Mouse (Mus musculus): ENCODE measurements around the gene Stambpl1. TPM values are rescaled to one million over a fixed set of nuclear protein-coding genes. Genes with fewer than 3 reads are reported as not detected.

Gene Stambpl1
- polyA plus RNA-seq, 1 experiment from 2014 or later, result 4.0 TPM

DNA sequence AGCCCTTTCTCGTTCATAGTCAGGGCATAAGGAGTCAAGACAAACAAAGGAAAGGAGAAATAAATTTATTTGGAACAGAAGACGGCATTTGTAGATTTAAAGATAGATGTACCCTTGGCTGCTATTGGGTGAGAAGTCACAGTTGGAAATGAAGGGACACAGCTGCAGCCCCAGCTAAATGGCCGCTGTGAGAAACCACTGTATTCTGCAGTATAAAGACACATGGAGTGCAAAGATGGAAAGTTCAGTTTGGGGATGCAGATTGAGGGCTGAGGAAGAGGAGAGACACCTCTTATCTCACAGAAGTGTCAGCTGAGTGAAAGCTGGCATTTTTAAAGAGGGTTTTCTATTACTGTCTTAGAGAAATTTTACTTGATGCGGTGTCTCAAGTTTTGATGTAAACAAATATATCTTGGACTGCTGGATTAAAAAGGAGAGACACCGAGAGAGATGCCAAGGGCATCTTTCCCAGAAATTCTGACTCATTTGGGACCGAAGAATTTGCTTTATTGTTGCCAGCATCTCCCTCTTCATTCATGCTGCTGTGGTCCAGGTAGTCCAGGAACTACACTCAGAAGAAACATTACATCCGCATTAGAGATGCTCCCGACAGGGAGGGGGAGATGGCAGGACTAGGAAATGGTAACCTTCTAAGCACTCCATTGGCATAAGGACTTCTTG lies 14.9 kb downstream of the Stambpl1 start:
- Histone ChIP-seq H3K9ac (ENCODE audit: low read length) (no peak overlapping the region), H3K4me1 (ENCODE audit: control insufficient read depth, insufficient read depth, low read length) (no peaks in the 10 kb centered on the region), H3K27me3 (ENCODE audit: control insufficient read depth, insufficient read depth, low read length) (no peaks in the 10 kb centered on the region), H3K27ac (ENCODE audit: low read depth, low read length) (no peak overlapping the region), H3K9me3 (ENCODE audit: control insufficient read depth, low read length) (no peaks in the 10 kb centered on the region), H3K4me3 (ENCODE audit: low read depth, low read length) (no peak overlapping the region), H3K4me2 (ENCODE audit: low read depth) (no peak overlapping the region), H3K36me3 (ENCODE audit: control insufficient read depth, insufficient read depth, low read length) (no peaks in the 10 kb centered on the region)
- 92% methylated on average over 8 of the region's 8 CpGs for WGBS
- ATAC-seq (ENCODE audit: insufficient read depth, low FRiP score, low TSS enrichment) (no peak), DNase-seq (ENCODE audit: low spot score) (no peak)

DNA sequence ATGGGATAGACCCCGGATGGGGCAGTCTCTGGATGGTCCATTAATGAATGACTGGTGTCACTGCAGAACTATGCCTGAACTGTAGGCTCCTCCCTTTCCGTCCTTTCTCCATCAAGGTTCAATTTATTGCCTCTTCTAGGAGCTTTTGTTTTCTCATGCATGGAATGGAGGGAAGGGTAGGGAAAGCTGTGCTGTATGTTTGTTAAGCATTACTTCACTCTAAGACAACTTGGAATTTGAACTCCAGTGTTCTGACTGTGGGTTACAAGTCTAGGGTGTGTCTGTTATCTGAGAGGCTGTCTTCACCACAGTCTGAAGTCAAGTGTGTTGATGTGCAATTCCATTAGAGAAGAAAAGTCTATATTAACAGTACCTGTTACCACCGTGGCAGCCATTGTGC lies 17.0 kb downstream of the Stambpl1 start:
- no peak for DNase-seq (ENCODE audit: low spot score)
- Histone ChIP-seq H3K4me3 (ENCODE audit: low read depth, low read length) (no peak overlapping the region), H3K4me1 (ENCODE audit: control insufficient read depth, insufficient read depth, low read length) (no peaks in the 10 kb centered on the region), H3K4me2 (ENCODE audit: low read depth) (no peak overlapping the region), H3K36me3 (ENCODE audit: control insufficient read depth, insufficient read depth, low read length) (no peaks in the 10 kb centered on the region), H3K9ac (ENCODE audit: low read length) (no peak overlapping the region), H3K9me3 (ENCODE audit: control insufficient read depth, low read length) (no peaks in the 10 kb centered on the region), H3K27me3 (ENCODE audit: control insufficient read depth, insufficient read depth, low read length) (no peaks in the 10 kb centered on the region), H3K27ac (ENCODE audit: low read depth, low read length) (no peak overlapping the region)
- no peak for ATAC-seq (ENCODE audit: insufficient read depth, low FRiP score, low TSS enrichment)
- WGBS, result 73% methylated on average over 3 of the region's 3 CpGs

- 80% methylated on average over 8 of the region's 8 CpGs for WGBS
- ATAC-seq (ENCODE audit: insufficient read depth, low FRiP score, low TSS enrichment), result no peak
These were observed 18.0 kb downstream of the Stambpl1 start for GRCm38 (mm10) chr19:34209930-34210581.

DNA sequence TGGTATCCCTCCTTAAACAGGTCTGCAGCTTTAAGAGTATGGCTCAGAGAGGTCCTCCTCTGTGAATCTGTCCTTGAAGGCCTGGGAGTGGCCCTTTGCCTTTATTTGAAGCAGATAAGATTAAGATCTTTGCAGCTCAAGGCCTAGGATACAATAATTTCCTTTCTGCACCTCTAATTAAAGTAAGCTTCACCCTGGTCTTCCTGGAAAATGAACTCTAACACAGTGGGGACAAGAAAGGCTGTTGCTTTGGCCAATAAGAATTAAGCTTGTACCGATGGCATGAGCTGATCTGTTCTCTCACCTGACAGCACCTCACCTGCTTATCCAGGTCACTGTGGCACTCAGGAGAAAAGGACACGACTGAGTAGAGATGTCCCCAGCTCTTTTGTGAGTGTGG lies 18.8 kb downstream of the Stambpl1 start:
- 72% methylated on average over 2 of the region's 2 CpGs for WGBS
- H3K9ac ChIP-seq (ENCODE audit: low read length), result no peak overlapping the region
- H3K4me1 ChIP-seq (ENCODE audit: control insufficient read depth, insufficient read depth, low read length), result no peaks in the 10 kb centered on the region
- DNase-seq (ENCODE audit: low spot score), result no peak
- H3K9me3 ChIP-seq (ENCODE audit: control insufficient read depth, low read length), result no peaks in the 10 kb centered on the region
- no peak for ATAC-seq (ENCODE audit: insufficient read depth, low FRiP score, low TSS enrichment)
- no peaks in the 10 kb centered on the region for H3K27me3 ChIP-seq (ENCODE audit: control insufficient read depth, insufficient read depth, low read length)
- H3K4me3 ChIP-seq (ENCODE audit: low read depth, low read length), result no peak overlapping the region
- H3K36me3 ChIP-seq (ENCODE audit: control insufficient read depth, insufficient read depth, low read length), result no peaks in the 10 kb centered on the region
- H3K27ac ChIP-seq (ENCODE audit: low read depth, low read length), result no peak overlapping the region
- no peak overlapping the region for H3K4me2 ChIP-seq (ENCODE audit: low read depth)

More at GRCm38 (mm10) chr19:34209930-34210581, 18.0 kb downstream of the Stambpl1 start:
- H3K9ac ChIP-seq (ENCODE audit: low read length), result no peak overlapping the region
- no peak for DNase-seq (ENCODE audit: low spot score)
- no peaks in the 10 kb centered on the region for H3K27me3 ChIP-seq (ENCODE audit: control insufficient read depth, insufficient read depth, low read length)
- no peaks in the 10 kb centered on the region for H3K9me3 ChIP-seq (ENCODE audit: control insufficient read depth, low read length)
- no peak overlapping the region for H3K4me3 ChIP-seq (ENCODE audit: low read depth, low read length)
- H3K36me3 ChIP-seq (ENCODE audit: control insufficient read depth, insufficient read depth, low read length), result no peaks in the 10 kb centered on the region
- no peak overlapping the region for H3K4me2 ChIP-seq (ENCODE audit: low read depth)
- no peaks in the 10 kb centered on the region for H3K4me1 ChIP-seq (ENCODE audit: control insufficient read depth, insufficient read depth, low read length)
- no peak overlapping the region for H3K27ac ChIP-seq (ENCODE audit: low read depth, low read length)

GRCm38 (mm10) chr19:34212489-34213250 lies 20.6 kb downstream of the Stambpl1 start:
- Histone ChIP-seq H3K27me3 (ENCODE audit: control insufficient read depth, insufficient read depth, low read length) (no peaks in the 10 kb centered on the region), H3K9ac (ENCODE audit: low read length) (no peak overlapping the region), H3K4me3 (ENCODE audit: low read depth, low read length) (no peak overlapping the region), H3K4me1 (ENCODE audit: control insufficient read depth, insufficient read depth, low read length) (no peaks in the 10 kb centered on the region), H3K36me3 (ENCODE audit: control insufficient read depth, insufficient read depth, low read length) (no peaks in the 10 kb centered on the region), H3K4me2 (ENCODE audit: low read depth) (no peak overlapping the region), H3K27ac (ENCODE audit: low read depth, low read length) (no peak overlapping the region), H3K9me3 (ENCODE audit: control insufficient read depth, low read length) (no peaks in the 10 kb centered on the region)
- DNase-seq (ENCODE audit: low spot score), result no peak
- no peak for ATAC-seq (ENCODE audit: insufficient read depth, low FRiP score, low TSS enrichment)
- 88% methylated on average over 12 of the region's 12 CpGs for WGBS

DNA sequence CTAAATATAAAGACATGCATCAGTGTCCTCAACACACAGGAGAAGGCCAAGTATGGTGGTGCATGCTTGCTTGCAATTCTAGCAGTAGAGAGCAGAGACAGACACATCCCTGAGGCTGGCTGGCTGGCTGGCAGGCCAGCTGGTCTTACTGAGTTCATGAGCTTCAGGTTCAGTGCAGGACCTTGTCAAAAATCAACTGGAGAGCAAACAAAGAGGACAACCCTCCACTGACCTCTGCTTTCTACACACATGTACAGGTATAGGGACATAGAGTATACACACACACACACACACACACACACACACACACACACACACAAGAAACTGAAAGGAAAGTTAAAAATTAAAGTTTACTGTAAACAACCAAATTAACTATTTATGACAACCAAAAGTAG lies 21.2 kb downstream of the Stambpl1 start:
- ATAC-seq (ENCODE audit: insufficient read depth, low FRiP score, low TSS enrichment) (no peak), DNase-seq (ENCODE audit: low spot score) (no peak)
- H3K4me1 ChIP-seq (ENCODE audit: control insufficient read depth, insufficient read depth, low read length), result no peaks in the 10 kb centered on the region
- no peaks in the 10 kb centered on the region for H3K9me3 ChIP-seq (ENCODE audit: control insufficient read depth, low read length)
- no peaks in the 10 kb centered on the region for H3K27me3 ChIP-seq (ENCODE audit: control insufficient read depth, insufficient read depth, low read length)
- no peaks in the 10 kb centered on the region for H3K36me3 ChIP-seq (ENCODE audit: control insufficient read depth, insufficient read depth, low read length)
- no peak overlapping the region for H3K9ac ChIP-seq (ENCODE audit: low read length)
- H3K4me3 ChIP-seq (ENCODE audit: low read depth, low read length), result no peak overlapping the region
- no peak overlapping the region for H3K4me2 ChIP-seq (ENCODE audit: low read depth)
- H3K27ac ChIP-seq (ENCODE audit: low read depth, low read length), result no peak overlapping the region

GRCm38 (mm10) chr19:34214136-34214535 lies 22.1 kb downstream of the Stambpl1 start:
- no peak overlapping the region for H3K4me3 ChIP-seq (ENCODE audit: low read depth, low read length)
- DNase-seq (ENCODE audit: low spot score) (no peak), ATAC-seq (ENCODE audit: insufficient read depth, low FRiP score, low TSS enrichment) (no peak)
- no peak overlapping the region for H3K9ac ChIP-seq (ENCODE audit: low read length)
- no peak overlapping the region for H3K4me2 ChIP-seq (ENCODE audit: low read depth)
- no peaks in the 10 kb centered on the region for H3K27me3 ChIP-seq (ENCODE audit: control insufficient read depth, insufficient read depth, low read length)
- WGBS, result 72% methylated on average over 4 of the region's 4 CpGs
- no peaks in the 10 kb centered on the region for H3K4me1 ChIP-seq (ENCODE audit: control insufficient read depth, insufficient read depth, low read length)
- H3K36me3 ChIP-seq (ENCODE audit: control insufficient read depth, insufficient read depth, low read length), result no peaks in the 10 kb centered on the region
- no peak overlapping the region for H3K27ac ChIP-seq (ENCODE audit: low read depth, low read length)
- no peaks in the 10 kb centered on the region for H3K9me3 ChIP-seq (ENCODE audit: control insufficient read depth, low read length)

DNA sequence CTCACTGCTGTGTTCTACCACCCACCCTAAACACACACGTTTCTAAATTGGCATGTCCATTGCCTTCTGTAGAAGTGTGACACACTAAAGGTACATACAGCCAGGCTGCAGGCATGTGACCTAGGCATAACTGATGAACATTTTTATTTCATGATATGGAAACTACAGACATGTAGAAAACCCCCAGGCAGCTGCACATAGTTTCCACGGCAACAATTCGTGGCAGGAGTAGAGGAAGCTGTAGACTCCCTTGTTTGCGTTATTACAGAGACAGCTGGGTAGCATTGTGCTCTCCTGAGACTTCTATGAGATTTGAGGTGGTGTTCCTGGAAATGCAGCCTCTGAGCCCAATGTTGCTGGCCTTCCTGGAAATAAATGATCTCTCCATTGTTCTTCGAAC lies 24.9 kb downstream of the Stambpl1 start:
- ATAC-seq (ENCODE audit: insufficient read depth, low FRiP score, low TSS enrichment) (no peak), DNase-seq (ENCODE audit: low spot score) (no peak)
- no peak overlapping the region for H3K4me3 ChIP-seq (ENCODE audit: low read depth, low read length)
- no peaks in the 10 kb centered on the region for H3K36me3 ChIP-seq (ENCODE audit: control insufficient read depth, insufficient read depth, low read length)
- no peak overlapping the region for H3K4me2 ChIP-seq (ENCODE audit: low read depth)
- no peaks in the 10 kb centered on the region for H3K27me3 ChIP-seq (ENCODE audit: control insufficient read depth, insufficient read depth, low read length)
- H3K4me1 ChIP-seq (ENCODE audit: control insufficient read depth, insufficient read depth, low read length), result no peaks in the 10 kb centered on the region
- H3K9me3 ChIP-seq (ENCODE audit: control insufficient read depth, low read length), result no peaks in the 10 kb centered on the region
- no peak overlapping the region for H3K9ac ChIP-seq (ENCODE audit: low read length)
- no peak overlapping the region for H3K27ac ChIP-seq (ENCODE audit: low read depth, low read length)
- 85% methylated on average over 5 of the region's 5 CpGs for WGBS
